Mouse (Mus musculus) ES-CJ7 (cell line): ENCODE data around the gene Grin2c.

Experiments
- DNase-seq: peaks from one replicate; pipeline ENCODE4 v3.0.0; 2011; ENCODE audit warnings: low read depth, low spot score

Gene Grin2c

GRCm38 (mm10) chr11:115267061-115267883, at the start of gene Grin2c:
Gene Grin2c (minus strand): TSS chr11:115267243.
- DNase-seq: no peak

GRCm38 (mm10) chr11:115314249-115314648, 47.2 kb upstream of the Grin2c start:
- no peak for DNase-seq

GRCm38 (mm10) chr11:115308781-115309180, 41.7 kb upstream of the Grin2c start:
- no peak for DNase-seq

- peak; percentile 39 for DNase-seq
Observed at GRCm38 (mm10) chr11:115306863-115307262, 39.8 kb upstream of the Grin2c start, which contains the start of gene Otop2. Gene Otop2 (plus strand): TSS chr11:115307163.

GRCm38 (mm10) chr11:115303167-115303566, 36.1 kb upstream of the Grin2c start:
- DNase-seq: no peak

GRCm38 (mm10) chr11:115301351-115301750, 34.3 kb upstream of the Grin2c start:
- no peak for DNase-seq

GRCm38 (mm10) chr11:115300745-115301144, 33.7 kb upstream of the Grin2c start:
- DNase-seq: no peak

GRCm38 (mm10) chr11:115298160-115298559, 31.1 kb upstream of the Grin2c start:
- no peak for DNase-seq

- peak; percentile 75 for DNase-seq
Observed at GRCm38 (mm10) chr11:115297214-115297826, 30.3 kb upstream of the Grin2c start, which contains the start of gene Fads6. Gene Fads6 (minus strand): TSS chr11:115297663.

GRCm38 (mm10) chr11:115296471-115297210, 29.6 kb upstream of the Grin2c start:
- no peak for DNase-seq

GRCm38 (mm10) chr11:115295939-115296338, 28.9 kb upstream of the Grin2c start:
- no peak for DNase-seq

GRCm38 (mm10) chr11:115292631-115293375, 25.8 kb upstream of the Grin2c start:
- DNase-seq: peak; percentile 58

- DNase-seq: peak; percentile 69
Observed at GRCm38 (mm10) chr11:115291503-115291902, 24.5 kb upstream of the Grin2c start.

GRCm38 (mm10) chr11:115290919-115291318, 23.9 kb upstream of the Grin2c start:
- DNase-seq: no peak

- no peak for DNase-seq
Observed at GRCm38 (mm10) chr11:115290314-115290713, 23.3 kb upstream of the Grin2c start.

- DNase-seq: no peak
Observed at GRCm38 (mm10) chr11:115289885-115290284, 22.8 kb upstream of the Grin2c start.

- no peak for DNase-seq
Observed at GRCm38 (mm10) chr11:115288305-115288704, 21.3 kb upstream of the Grin2c start.

GRCm38 (mm10) chr11:115287386-115287785, 20.3 kb upstream of the Grin2c start:
- DNase-seq: peak; percentile 87

GRCm38 (mm10) chr11:115286201-115286993, 19.4 kb upstream of the Grin2c start:
- DNase-seq: no peak

- no peak for DNase-seq
Observed at GRCm38 (mm10) chr11:115285282-115285681, 18.2 kb upstream of the Grin2c start.
